Mouse (Mus musculus): Measurements from ENCODE around the gene Socs7. TPM values are rescaled to one million over a fixed set of nuclear protein-coding genes. Genes with fewer than 3 reads are reported as not detected.

Socs7 gene
- polyA plus RNA-seq, 1 experiment from 2014 or later, result 4.4 TPM

GRCm38 (mm10) chr11:97398506-97398905 is 36.2 kb downstream of the Socs7 start:
- Histone ChIP-seq H3K27ac (no peak overlapping the region), H3K36me3 (peaks cover 35% of the 10 kb centered on the region)
- WGBS, result 74% methylated on average over 2 of the region's 2 CpGs

GRCm38 (mm10) chr11:97399958-97400710 is 37.8 kb downstream of the Socs7 start:
- Histone ChIP-seq H3K27me3 (0 out of 2 replicates have a peak, but pooled peaks cover 9% of the 10 kb centered on the region), H3K27ac (no peak overlapping the region), H3K36me3 (peaks cover 19% of the 10 kb centered on the region), H3K9me3 (no peaks in the 10 kb centered on the region), H3K9ac (0 out of 2 replicates have a peak overlapping the region, but pooled peaks have one; percentile 36), H3K4me3 (peak overlapping the region; percentile 40), H3K4me2 (replicated peaks) (peak overlapping the region; percentile 74), H3K4me1 (peaks cover 17% of the 10 kb centered on the region)
- peak; percentile 70 for ATAC-seq (ENCODE audit: low FRiP score, low read depth)
- WGBS, result 2% methylated on average over 23 of the region's 23 CpGs

More at GRCm38 (mm10) chr11:97398506-97398905, 36.2 kb downstream of the Socs7 start:
- Histone ChIP-seq H3K9me3 (no peaks in the 10 kb centered on the region), H3K4me3 (no peak overlapping the region), H3K4me1 (peaks cover 7% of the 10 kb centered on the region), H3K27me3 (0 out of 2 replicates have a peak, but pooled peaks cover 7% of the 10 kb centered on the region), H3K9ac (no peak overlapping the region), H3K4me2 (replicated peaks) (no peak overlapping the region)
- no peak for ATAC-seq (ENCODE audit: low FRiP score, low read depth)

GRCm38 (mm10) chr11:97401082-97401481 is 38.7 kb downstream of the Socs7 start:
- H3K27me3 ChIP-seq, result peaks cover 18% of the 10 kb centered on the region; the same call in 1 of the 2 replicates
- no peak for ATAC-seq (ENCODE audit: low FRiP score, low read depth)
- no peak overlapping the region for H3K9ac ChIP-seq
- peak overlapping the region; percentile 74; the same call in 1 of the 2 replicates for H3K4me2 ChIP-seq (replicated peaks)
- 13% methylated on average over 6 of the region's 6 CpGs for WGBS
- H3K4me1 ChIP-seq, result peaks cover 26% of the 10 kb centered on the region
- no peak overlapping the region for H3K4me3 ChIP-seq
- peaks cover 9% of the 10 kb centered on the region for H3K36me3 ChIP-seq
- H3K27ac ChIP-seq, result no peak overlapping the region
- H3K9me3 ChIP-seq, result no peaks in the 10 kb centered on the region

GRCm38 (mm10) chr11:97401686-97402435 is 39.5 kb downstream of the Socs7 start:
- H3K4me3 ChIP-seq, result no peak overlapping the region
- H3K4me1 ChIP-seq, result peaks cover 34% of the 10 kb centered on the region
- H3K36me3 ChIP-seq, result peaks cover 5% of the 10 kb centered on the region; the same call in 1 of the 2 replicates
- H3K4me2 ChIP-seq (replicated peaks), result no peak overlapping the region
- 78% methylated on average over 3 of the region's 3 CpGs for WGBS
- H3K27ac ChIP-seq, result no peak overlapping the region
- no peaks in the 10 kb centered on the region for H3K9me3 ChIP-seq
- no peak overlapping the region for H3K9ac ChIP-seq
- no peak for ATAC-seq (ENCODE audit: low FRiP score, low read depth)
- peaks cover 21% of the 10 kb centered on the region; the same call in 1 of the 2 replicates for H3K27me3 ChIP-seq

GRCm38 (mm10) chr11:97402746-97403145 is 40.4 kb downstream of the Socs7 start:
- Histone ChIP-seq H3K9me3 (no peaks in the 10 kb centered on the region), H3K4me3 (no peak overlapping the region), H3K4me1 (peaks cover 43% of the 10 kb centered on the region), H3K9ac (no peak overlapping the region), H3K27me3 (peaks cover 21% of the 10 kb centered on the region; the same call in 1 of the 2 replicates), H3K36me3 (peaks cover 5% of the 10 kb centered on the region; the same call in 1 of the 2 replicates), H3K4me2 (replicated peaks) (no peak overlapping the region), H3K27ac (peak overlapping the region; percentile 6; the same call in 1 of the 2 replicates)
- 23% methylated on average over 2 of the region's 2 CpGs for WGBS
- no peak for ATAC-seq (ENCODE audit: low FRiP score, low read depth)

- WGBS, result 47% methylated on average over 8 of the region's 8 CpGs
- H3K9me3 ChIP-seq, result no peaks in the 10 kb centered on the region
- H3K9ac ChIP-seq, result no peak overlapping the region
- H3K27me3 ChIP-seq, result peaks cover 21% of the 10 kb centered on the region; the same call in 1 of the 2 replicates
- H3K4me3 ChIP-seq, result peak overlapping the region; percentile 61
- peaks cover 5% of the 10 kb centered on the region; the same call in 1 of the 2 replicates for H3K36me3 ChIP-seq
- H3K27ac ChIP-seq, result no peak overlapping the region
- peaks cover 44% of the 10 kb centered on the region for H3K4me1 ChIP-seq
- peak overlapping the region; percentile 98 for H3K4me2 ChIP-seq (replicated peaks)
- no peak for ATAC-seq (ENCODE audit: low FRiP score, low read depth)
These were observed 41.3 kb downstream of the Socs7 start for GRCm38 (mm10) chr11:97403614-97404183.

GRCm38 (mm10) chr11:97404184-97404760 is 41.9 kb downstream of the Socs7 start:
- peaks cover 44% of the 10 kb centered on the region for H3K4me1 ChIP-seq
- under 1% methylated on average over 27 of the region's 61 CpGs for WGBS
- H3K9ac ChIP-seq, result peak overlapping the region; percentile 72
- 0 out of 2 replicates have a peak, but pooled peaks cover 2% of the 10 kb centered on the region for H3K36me3 ChIP-seq
- H3K4me3 ChIP-seq, result peak overlapping the region; percentile 61
- no peak overlapping the region; the same call in 1 of the 2 replicates for H3K27ac ChIP-seq
- H3K4me2 ChIP-seq (replicated peaks), result peak overlapping the region; percentile 98
- peak; percentile 41; the same call in 1 of the 2 replicates for ATAC-seq (ENCODE audit: low FRiP score, low read depth)
- H3K27me3 ChIP-seq, result peaks cover 21% of the 10 kb centered on the region; the same call in 1 of the 2 replicates
- no peaks in the 10 kb centered on the region for H3K9me3 ChIP-seq

GRCm38 (mm10) chr11:97404761-97405190 is 42.4 kb downstream of the Socs7 start:
- 0 out of 2 replicates have a peak, but pooled peaks have one; percentile 4 for ATAC-seq (ENCODE audit: low FRiP score, low read depth)
- H3K9me3 ChIP-seq, result no peaks in the 10 kb centered on the region
- peaks cover 44% of the 10 kb centered on the region for H3K4me1 ChIP-seq
- WGBS, result 2% methylated on average over 11 of the region's 11 CpGs
- H3K4me3 ChIP-seq, result peak overlapping the region; percentile 61
- no peaks in the 10 kb centered on the region for H3K36me3 ChIP-seq
- peak overlapping the region; percentile 28; the same call in 1 of the 2 replicates for H3K27ac ChIP-seq
- H3K27me3 ChIP-seq, result peaks cover 21% of the 10 kb centered on the region; the same call in 1 of the 2 replicates
- peak overlapping the region; percentile 72 for H3K9ac ChIP-seq
- peak overlapping the region; percentile 98 for H3K4me2 ChIP-seq (replicated peaks)

- peaks cover 39% of the 10 kb centered on the region for H3K4me1 ChIP-seq
- peak overlapping the region; percentile 72 for H3K9ac ChIP-seq
- WGBS, result 58% methylated on average over 9 of the region's 10 CpGs
- peak overlapping the region; percentile 63; the same call in 1 of the 2 replicates for H3K27ac ChIP-seq
- peaks cover 19% of the 10 kb centered on the region; the same call in 1 of the 2 replicates for H3K27me3 ChIP-seq
- peak overlapping the region; percentile 98 for H3K4me2 ChIP-seq (replicated peaks)
- peak; percentile 48 for ATAC-seq (ENCODE audit: low FRiP score, low read depth)
- H3K36me3 ChIP-seq, result no peaks in the 10 kb centered on the region
- peak overlapping the region; percentile 61 for H3K4me3 ChIP-seq
- no peaks in the 10 kb centered on the region for H3K9me3 ChIP-seq
These were observed 44.0 kb downstream of the Socs7 start for GRCm38 (mm10) chr11:97406094-97406951.

GRCm38 (mm10) chr11:97407456-97407855 is 45.1 kb downstream of the Socs7 start:
- WGBS, result 74% methylated on average over 3 of the region's 3 CpGs
- Histone ChIP-seq H3K9ac (no peak overlapping the region; the same call in 1 of the 2 replicates), H3K4me3 (no peak overlapping the region), H3K27ac (peak overlapping the region; percentile 63; the same call in 1 of the 2 replicates), H3K4me1 (peaks cover 47% of the 10 kb centered on the region), H3K9me3 (no peaks in the 10 kb centered on the region), H3K27me3 (peaks cover 14% of the 10 kb centered on the region; the same call in 1 of the 2 replicates), H3K4me2 (replicated peaks) (peak overlapping the region; percentile 98), H3K36me3 (no peaks in the 10 kb centered on the region)
- ATAC-seq (ENCODE audit: low FRiP score, low read depth), result no peak
